Mouse (Mus musculus) kidney, embryonic 16.5 days (tissue): ENCODE measurements at regions not wholly inside any gene's neighbourhood (a gene's known extent, or its start where the extent isn't known, plus 50 kb on each side); places are given as distances from the start of the nearest gene placed in this dataset.
"Not testable (repeated sequence)": the region's sequence is repeated elsewhere in the genome, so short reads cannot be mapped to it uniquely, and the experiment has no call there.

Experiments used
- ATAC-seq: fragments of 200-750 bp; cut with Nextera tagmentation; 2 replicates; pipeline ENCODE4 v1.8.0; 2017; ENCODE audit warnings: moderate TSS enrichment; ENCODE audit not compliant: low FRiP score, low TSS enrichment
- H3K27ac ChIP-seq: fragments of 300-500 bp; sonication (generic); 2 replicates; pipeline ENCODE4 v1.5.1; 2014; ENCODE audit warnings: low read length
- H3K27me3 ChIP-seq: fragments of 300-500 bp; sonication (generic); 2 replicates; pipeline ENCODE4 v1.6.1; 2014; ENCODE audit warnings: low read length, control low read depth, mixed read lengths; ENCODE audit not compliant: insufficient read depth
- H3K36me3 ChIP-seq: fragments of 300-500 bp; sonication (generic); 2 replicates; pipeline ENCODE4 v1.6.1; 2014; ENCODE audit warnings: low read length, control low read depth, mixed read lengths; ENCODE audit not compliant: insufficient read depth
- H3K4me1 ChIP-seq: fragments of 300-500 bp; sonication (generic); 2 replicates; pipeline ENCODE4 v1.6.1; 2014; ENCODE audit warnings: low read length, control low read depth, mixed read lengths; ENCODE audit not compliant: insufficient read depth
- H3K4me2 ChIP-seq: fragments of 300-500 bp; sonication (generic); replicated peaks from 2 replicates; pipeline ENCODE4 v1.6.1; 2014; ENCODE audit warnings: low read depth, low read length
- H3K4me3 ChIP-seq: fragments of 300-500 bp; sonication (generic); 2 replicates; pipeline ENCODE4 v1.5.1; 2014; ENCODE audit warnings: mild to moderate bottlenecking, low read length
- H3K9ac ChIP-seq: fragments of 300-500 bp; sonication (generic); replicated peaks from 2 replicates; pipeline ENCODE4 v1.6.1; 2014; ENCODE audit warnings: low read length
- H3K9me3 ChIP-seq: fragments of 300-500 bp; sonication (generic); 2 replicates; pipeline ENCODE4 v1.6.1; 2016; ENCODE audit warnings: low read length, control low read depth
- WGBS: fragments of 180-500 bp; shearing (Covaris S2); extraction: QIAGEN DNeasy Blood & Tissue Kit; methylation state at CpG from one replicate; pipeline ENCODE4 v1.1.7; 2014; 5-methylcytosine and 5-hydroxymethylcytosine counted together

GRCm38 (mm10) chr5:3278956-3279355, 62.3 kb upstream of the Cdk6 start:
- H3K4me1 ChIP-seq, H3K27me3 ChIP-seq, H3K27ac ChIP-seq, H3K9ac ChIP-seq, H3K4me2 ChIP-seq, H3K9me3 ChIP-seq, H3K4me3 ChIP-seq, H3K36me3 ChIP-seq, ATAC-seq: not testable (repeated sequence)
- 78% methylated on average over 5 of the region's 5 CpGs for WGBS

DNA sequence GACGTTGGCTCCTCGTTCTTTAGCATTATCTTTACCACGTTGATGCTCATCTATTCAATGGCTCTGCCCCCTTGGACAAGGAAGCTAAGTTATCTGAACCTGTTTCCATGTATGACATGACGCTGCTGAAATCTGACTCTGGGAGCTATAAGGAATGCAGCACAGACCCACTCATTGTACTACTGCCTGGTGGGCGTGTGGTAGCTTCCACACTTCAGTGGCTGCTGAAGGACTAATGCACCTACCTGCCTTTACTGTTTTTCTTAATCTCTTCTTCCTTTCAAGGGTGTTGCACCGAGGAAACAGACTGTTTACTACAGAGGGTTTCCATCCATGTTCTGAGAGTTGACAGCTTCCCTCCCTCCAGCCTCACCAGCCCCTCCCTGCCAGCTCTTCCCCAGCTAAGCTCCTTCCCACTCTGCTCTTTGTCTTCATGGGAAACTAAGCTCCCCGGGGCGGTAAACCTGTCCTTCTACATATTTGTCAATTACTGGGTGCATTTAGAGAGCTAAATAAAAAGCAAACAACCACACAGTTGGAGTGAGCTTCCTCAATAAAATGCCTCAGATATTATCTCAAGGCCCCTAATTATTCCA, 59.3 kb upstream of the Cdk6 start:
- not testable (repeated sequence) for H3K9me3 ChIP-seq, H3K4me2 ChIP-seq, H3K27me3 ChIP-seq, H3K27ac ChIP-seq, H3K9ac ChIP-seq, H3K36me3 ChIP-seq, H3K4me3 ChIP-seq, H3K4me1 ChIP-seq, ATAC-seq
- WGBS, result 65% methylated on average over 8 of the region's 8 CpGs

- H3K9ac ChIP-seq, result no peak overlapping the region
- no peak overlapping the region for H3K4me3 ChIP-seq
- 0 out of 2 replicates have a peak, but pooled peaks cover 5% of the 10 kb centered on the region for H3K9me3 ChIP-seq
- H3K27ac ChIP-seq, result no peak overlapping the region
- H3K27me3 ChIP-seq, result no peaks in the 10 kb centered on the region
- 90% methylated on average over 3 of the region's 3 CpGs for WGBS
- no peak for ATAC-seq
- H3K4me1 ChIP-seq, result no peaks in the 10 kb centered on the region
- no peak overlapping the region for H3K4me2 ChIP-seq
- H3K36me3 ChIP-seq, result no peaks in the 10 kb centered on the region
Observed at GRCm38 (mm10) chr5:3283083-3283482, 58.2 kb upstream of the Cdk6 start.

DNA sequence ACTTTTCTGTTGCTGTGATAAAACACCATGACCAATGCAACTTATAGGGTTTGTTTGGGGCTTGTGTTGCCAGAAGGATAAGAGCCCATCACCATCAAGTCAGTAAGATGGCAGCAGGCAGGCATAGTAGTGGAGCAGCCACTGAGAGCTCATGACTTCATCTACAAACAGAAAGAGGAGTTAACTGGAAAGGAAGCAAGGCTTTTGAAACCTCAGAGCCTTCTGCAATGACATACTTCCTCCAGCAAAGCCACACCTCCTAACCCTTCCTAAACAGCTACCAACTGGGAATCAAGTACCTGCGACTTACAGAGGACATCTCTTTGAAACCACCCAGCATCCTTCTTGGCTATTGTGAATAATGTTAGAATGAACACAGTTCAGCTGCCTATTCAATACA, 57.0 kb upstream of the Cdk6 start:
- H3K4me2 ChIP-seq, ATAC-seq, H3K4me3 ChIP-seq, H3K9ac ChIP-seq, H3K36me3 ChIP-seq, H3K27me3 ChIP-seq, H3K4me1 ChIP-seq, H3K9me3 ChIP-seq, H3K27ac ChIP-seq: not testable (repeated sequence)
- 100% methylated on average over 1 of the region's 1 CpGs for WGBS

DNA sequence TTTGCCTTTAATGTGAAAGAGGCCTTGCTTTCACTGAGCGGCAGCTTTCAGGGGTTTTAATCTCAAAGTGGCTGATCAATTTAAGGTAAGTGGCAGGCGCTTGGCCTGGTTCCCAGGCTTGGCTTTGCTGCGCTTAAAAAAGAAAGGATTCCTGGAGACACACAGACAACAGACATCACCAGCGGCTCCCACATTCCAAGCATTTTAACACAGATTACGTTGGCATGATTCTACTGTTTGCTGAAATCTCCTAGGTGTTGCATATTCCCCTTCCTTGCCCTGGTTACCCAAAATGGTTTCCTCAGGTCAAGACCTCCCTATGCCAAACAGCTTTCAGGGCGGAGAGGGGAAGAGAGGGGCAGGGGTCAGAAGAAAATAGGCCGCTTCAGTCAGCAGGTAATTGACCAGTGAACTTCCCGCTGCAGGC, 51.3 kb upstream of the Cdk6 start:
- WGBS, result 36% methylated on average over 8 of the region's 8 CpGs

More for the DNA sequence above, 51.3 kb upstream of the Cdk6 start:
- not testable (repeated sequence) for H3K4me3 ChIP-seq, H3K27ac ChIP-seq, H3K36me3 ChIP-seq, H3K27me3 ChIP-seq, H3K4me1 ChIP-seq, H3K4me2 ChIP-seq, H3K9me3 ChIP-seq, H3K9ac ChIP-seq, ATAC-seq
